Mouse (Mus musculus): ENCODE results near the gene Mlh1.

GRCm38 (mm10) chr9:111197712-111198111 is 73.9 kb downstream of the Mlh1 start:
- no peak for TF ChIP-seq GATA1 (IDR thresholded peaks at IDR 0.05; ENCODE audit: borderline replicate concordance, low read length)
- no peak for TF ChIP-seq FLI1 (IDR thresholded peaks at IDR 0.05; ENCODE audit: low read length)

Data from megakaryocyte, embryonic 14.5 days (primary cell).